Mouse (Mus musculus): ENCODE data around the gene Sema7a.
A peak's percentile ranks its signal among the peaks of the same experiment; 100 is the strongest.

Sema7a gene

GRCm38 (mm10) chr9:57939431-57940348 is at the start of gene Sema7a:
Gene Sema7a, plus strand, starts transcription at chr9:57940112.
- DNase-seq (ENCODE audit: low read depth), result peak; percentile 77

DNA sequence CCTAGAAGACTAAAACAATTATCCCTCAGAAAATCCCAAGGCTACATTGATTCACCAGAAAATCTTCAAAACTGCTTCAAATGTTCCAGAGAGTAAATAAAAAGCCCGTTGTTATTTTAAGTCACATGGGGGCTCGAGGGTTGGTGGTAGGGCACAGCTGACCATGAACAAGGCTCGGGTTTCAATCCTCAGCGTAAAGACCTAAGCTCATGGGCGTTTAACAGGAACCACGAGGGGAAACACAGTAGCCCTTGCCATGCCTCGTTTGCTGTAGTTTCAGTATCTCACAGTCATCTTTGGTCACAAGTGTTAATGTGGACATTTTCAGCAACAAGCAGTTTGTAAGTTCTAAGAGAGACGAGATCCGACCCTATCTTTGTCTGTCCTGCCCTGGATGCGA is 39.4 kb upstream of the Sema7a start:
- DNase-seq (ENCODE audit: low read depth), result no peak

GRCm38 (mm10) chr9:57901197-57901596 is 38.7 kb upstream of the Sema7a start:
- DNase-seq (ENCODE audit: low read depth), result no peak

DNA sequence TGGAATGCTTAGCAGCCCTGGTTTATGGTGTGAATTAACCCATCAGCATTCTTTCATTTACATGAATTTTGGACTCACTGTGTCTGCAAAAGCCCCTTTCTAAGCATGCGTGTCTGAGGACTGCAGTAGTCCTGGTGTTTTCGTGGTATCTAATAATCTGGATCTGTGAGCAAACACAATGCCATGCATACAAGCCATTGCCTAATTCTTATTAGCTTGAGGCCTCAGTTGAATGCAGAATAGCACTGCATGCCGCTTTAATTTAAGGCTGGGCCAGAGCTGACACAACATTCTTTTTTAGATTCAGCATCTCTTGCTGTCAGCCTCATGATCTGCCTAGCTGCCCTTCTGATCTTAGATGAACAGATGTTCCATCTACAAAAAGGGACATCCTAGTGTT is 38.3 kb upstream of the Sema7a start:
- no peak for DNase-seq (ENCODE audit: low read depth)

- no peak for DNase-seq (ENCODE audit: low read depth)
These were observed 37.8 kb upstream of the Sema7a start for GRCm38 (mm10) chr9:57902132-57902531.

DNA sequence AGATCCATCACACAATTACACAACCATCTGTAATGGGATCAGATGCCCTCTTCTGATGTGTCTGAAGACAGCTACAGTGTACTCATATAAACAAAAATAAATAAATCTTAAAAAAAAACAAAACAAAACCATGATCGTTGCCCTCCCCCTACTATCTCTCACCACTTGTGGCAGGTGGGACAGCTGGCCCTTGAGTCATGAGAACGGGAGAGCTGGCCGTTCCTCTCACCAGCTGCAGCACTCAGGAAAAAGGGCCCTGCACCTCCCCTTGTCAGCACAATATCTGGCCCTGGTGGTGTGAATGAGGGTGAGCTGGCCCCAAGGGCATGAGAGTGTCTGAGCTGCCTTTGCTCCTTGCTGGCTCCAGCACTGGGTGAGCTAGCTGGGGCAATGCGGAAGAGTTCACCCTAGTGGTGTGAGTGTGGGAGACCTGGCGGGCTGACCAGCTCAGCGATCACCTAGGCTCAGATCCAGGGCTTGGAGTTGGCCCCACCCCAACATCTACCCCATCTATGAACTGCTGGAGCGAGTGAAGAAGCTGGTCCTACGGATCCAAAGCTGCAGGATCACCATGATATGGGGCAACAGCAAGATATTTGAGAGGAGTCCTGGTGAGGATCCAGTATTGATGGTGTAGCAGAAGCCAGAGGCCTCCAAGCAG is 36.2 kb upstream of the Sema7a start:
- no peak for DNase-seq (ENCODE audit: low read depth)

- no peak for DNase-seq (ENCODE audit: low read depth)
These were observed 35.7 kb upstream of the Sema7a start for GRCm38 (mm10) chr9:57904250-57904644.

- DNase-seq (ENCODE audit: low read depth), result no peak
These were observed 32.7 kb upstream of the Sema7a start for GRCm38 (mm10) chr9:57907206-57907605.

DNA sequence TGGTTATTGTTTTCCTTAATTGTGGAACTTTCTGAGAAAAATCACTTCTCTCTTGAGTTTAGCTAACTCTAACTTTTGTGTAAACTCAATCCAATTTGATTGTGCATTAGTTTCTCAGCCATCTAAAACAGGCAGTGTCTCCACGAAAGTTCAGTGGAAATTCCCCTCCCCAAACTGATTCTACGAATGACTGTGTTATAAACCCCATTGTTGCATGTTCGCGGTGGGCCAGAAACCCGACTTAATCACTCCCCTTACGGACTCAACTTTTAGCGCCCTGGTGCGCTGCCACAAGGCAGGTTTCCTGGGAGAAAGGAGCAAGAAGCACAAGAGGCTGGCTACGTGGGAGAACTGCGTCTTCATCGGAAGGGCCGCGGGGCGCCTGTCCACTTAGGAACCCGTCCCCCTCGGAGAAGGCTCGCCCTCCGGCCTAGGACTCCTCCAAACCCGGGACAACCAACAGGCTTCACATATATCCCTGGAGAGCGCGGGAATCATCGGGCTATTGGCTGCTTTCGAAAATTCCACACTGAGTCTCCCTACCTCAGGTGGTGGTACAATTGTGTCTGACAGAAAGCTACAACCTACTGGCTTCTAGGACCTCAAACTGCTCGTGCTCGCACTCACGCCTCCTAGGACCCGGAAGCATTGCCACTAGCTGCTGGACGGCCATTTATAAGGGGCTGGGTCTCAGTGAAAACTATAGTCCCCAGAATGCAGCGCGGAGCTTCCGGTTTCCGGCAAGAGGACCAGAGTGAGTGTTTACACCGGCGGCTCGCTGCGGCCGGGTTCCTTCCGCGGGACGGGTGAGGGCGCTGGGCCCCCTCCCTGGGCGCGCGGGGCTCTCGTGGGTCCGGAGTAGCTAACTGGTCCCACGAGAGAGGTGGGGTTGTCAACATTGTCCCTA is 29.4 kb upstream of the Sema7a start, which contains the start of gene Ubl7:
TSS of gene Ubl7 (plus strand) at position 726 of the 907 bp plus-strand sequence.
- peak; percentile 91 for DNase-seq (ENCODE audit: low read depth)

GRCm38 (mm10) chr9:57912571-57912970 is 27.3 kb upstream of the Sema7a start:
- no peak for DNase-seq (ENCODE audit: low read depth)

- no peak for DNase-seq (ENCODE audit: low read depth)
These were observed 18.3 kb upstream of the Sema7a start for GRCm38 (mm10) chr9:57921491-57922060.

- no peak for DNase-seq (ENCODE audit: low read depth)
These were observed 17.5 kb upstream of the Sema7a start for GRCm38 (mm10) chr9:57922381-57922780.

DNA sequence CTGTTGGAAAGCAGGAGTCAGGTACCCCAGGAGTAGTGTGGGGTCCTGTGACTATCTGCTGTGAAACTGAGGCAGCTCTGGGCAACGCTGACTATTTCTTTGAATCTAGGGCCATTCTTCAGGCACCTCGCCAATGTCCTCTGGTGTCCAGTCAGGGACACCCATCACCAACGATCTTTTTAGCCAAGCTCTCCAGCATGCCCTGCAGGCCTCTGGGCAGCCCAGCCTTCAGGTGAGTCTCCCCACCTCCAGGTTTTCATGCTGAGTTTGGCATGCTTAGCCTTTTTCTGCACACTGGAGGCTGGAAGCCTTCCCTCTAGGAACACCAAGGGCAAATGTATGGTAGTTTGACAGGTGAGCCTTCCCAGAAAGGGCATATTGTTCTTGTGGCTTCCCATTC is 16.9 kb upstream of the Sema7a start:
- DNase-seq (ENCODE audit: low read depth), result no peak

- no peak for DNase-seq (ENCODE audit: low read depth)
These were observed 8.6 kb upstream of the Sema7a start for GRCm38 (mm10) chr9:57931166-57931767.

GRCm38 (mm10) chr9:57932253-57932652 is 7.7 kb upstream of the Sema7a start:
- DNase-seq (ENCODE audit: low read depth), result no peak

- DNase-seq (ENCODE audit: low read depth), result no peak
These were observed 6.9 kb upstream of the Sema7a start for GRCm38 (mm10) chr9:57932831-57933602.

- DNase-seq (ENCODE audit: low read depth), result peak; percentile 90
These were observed 4.1 kb upstream of the Sema7a start for GRCm38 (mm10) chr9:57935683-57936437.

DNA sequence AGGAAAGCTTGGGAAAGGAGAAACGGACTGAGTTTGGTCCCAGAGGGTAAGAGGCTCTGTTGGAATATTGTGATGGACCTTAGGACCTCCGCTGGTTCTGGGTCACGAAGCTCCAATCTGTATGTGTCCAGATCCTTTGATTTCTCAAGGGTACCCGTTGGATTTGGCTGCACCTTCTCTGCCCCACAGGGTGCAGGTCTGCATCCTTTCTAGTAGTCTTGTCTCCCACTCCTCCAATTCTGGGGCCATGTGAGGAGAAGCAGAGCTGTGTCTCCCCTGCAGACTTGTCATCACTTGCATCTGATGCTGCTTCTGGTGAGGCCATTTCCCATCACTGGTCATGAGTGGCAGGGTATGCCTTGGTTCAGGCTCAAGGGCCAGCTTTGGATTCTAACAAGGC is 2.7 kb upstream of the Sema7a start:
- no peak for DNase-seq (ENCODE audit: low read depth)

DNA sequence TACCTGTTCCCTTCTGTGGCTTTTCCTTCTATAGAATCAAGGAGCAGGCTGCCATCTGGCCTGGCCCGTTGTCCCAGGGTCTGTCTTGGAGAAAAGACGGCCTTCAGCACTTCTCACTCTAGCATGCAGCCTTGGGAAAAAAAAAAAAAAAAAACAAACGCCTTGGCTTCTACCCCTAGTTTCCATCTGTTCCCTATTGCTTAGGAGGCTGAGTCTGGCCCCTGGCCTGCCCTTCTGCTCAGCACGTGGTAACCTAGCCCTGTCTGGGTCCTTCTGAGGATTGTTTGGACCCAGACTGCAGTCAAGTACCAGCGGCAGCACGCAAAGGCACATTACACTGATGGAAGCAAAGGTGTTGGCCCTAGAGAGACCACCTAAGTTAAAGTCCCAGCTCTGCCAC is 2.3 kb upstream of the Sema7a start:
- no peak for DNase-seq (ENCODE audit: low read depth)

All from naive thymus-derived CD4-positive, alpha-beta T cell, adult 2 months (primary cell).